Mouse (Mus musculus) R1 (cell line): Measurements from ENCODE around the gene Frzb.

Experiments
- DNase-seq: peaks from one replicate; pipeline ENCODE4 v3.0.0-alpha.2; 2018; ENCODE audit warnings: low read depth, low spot score

Gene Frzb

DNA sequence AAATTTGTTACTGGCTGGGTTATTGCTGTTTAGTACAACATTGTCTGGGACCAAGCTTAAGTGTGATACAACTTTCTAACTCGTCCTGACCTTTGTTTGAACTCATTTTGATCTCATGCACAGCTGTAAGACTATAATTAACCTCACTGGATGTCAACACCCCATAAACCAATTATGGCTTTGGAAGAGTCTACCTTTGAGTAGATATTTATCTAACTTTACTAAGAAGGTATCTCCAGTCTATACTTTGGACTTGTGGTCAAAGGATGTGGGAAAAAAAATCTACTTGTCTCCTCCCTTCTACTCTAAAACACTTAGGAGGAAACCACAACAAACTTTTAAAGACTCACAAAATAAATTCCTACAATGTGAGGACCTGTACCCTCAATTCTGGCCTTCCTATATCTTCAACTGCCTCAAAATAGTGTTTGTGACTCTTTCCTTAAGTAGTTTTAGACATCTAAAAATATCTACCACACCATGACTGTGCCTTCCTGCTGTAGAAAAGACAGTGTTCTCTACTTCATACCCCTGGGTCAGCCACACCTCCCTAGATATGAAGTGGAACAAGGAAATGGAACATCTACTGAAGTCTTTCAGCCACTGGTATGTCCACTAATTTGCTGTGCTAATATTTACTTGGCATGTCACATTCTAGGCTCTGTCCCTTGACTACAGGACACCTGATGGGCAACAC lies 16.9 kb downstream of the Frzb start:
- no peak for DNase-seq

DNA sequence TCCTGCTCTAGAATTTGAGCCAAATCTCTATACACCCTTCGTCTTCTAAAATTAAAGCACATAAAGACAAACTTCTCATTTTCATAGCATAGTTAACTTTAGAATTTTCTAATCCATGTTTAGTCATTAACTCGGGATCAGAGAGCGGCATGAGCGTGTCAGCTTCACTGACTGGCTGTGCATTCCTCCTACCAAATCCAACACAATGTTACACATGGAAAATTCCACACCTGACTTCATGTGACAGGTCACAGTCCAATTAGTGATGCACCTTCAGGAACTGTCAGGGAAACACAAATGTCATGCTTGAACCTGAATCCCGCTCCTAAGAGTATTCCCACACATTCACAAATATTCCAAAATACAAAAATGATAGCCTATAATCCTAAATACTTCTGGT lies 24.3 kb downstream of the Frzb start:
- DNase-seq = no peak

DNA sequence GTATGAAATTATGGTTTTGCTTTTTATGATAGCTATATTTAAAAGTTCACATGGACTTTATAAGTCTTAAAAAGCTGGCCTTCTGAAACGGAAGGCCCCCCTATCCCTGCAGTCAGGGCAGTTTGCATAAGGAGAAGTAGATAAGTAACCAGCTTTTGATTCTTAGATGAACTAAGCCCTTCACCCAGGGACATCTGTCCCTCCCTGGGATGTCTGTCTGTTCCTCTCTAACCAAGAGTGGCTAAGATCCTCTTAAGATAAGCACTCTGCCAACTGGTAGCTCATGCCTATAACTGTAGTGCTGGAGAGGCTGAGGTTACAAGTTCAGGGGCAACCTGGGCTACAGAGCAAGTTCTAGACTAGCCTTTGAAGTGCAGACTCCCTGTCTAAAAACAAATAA lies 25.4 kb downstream of the Frzb start:
- DNase-seq = no peak

DNA sequence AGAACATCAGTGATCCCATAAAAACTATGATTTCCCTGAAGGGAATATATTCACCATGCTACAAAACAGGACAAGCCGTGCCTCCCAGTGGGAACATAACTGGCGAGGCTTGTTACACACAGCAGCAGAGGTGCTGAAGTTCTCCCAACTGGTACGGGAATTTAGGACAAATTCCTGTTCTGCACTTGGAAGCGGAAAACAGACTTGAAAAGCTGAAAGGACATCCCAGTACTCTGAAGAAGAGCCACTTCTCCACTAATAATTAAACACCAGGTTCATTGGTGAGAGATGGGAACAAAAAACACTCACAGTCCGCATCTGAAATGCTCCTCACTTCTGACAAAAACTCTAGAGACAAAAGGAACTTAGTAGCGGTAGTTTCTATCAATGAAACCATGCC lies 31.1 kb downstream of the Frzb start:
- DNase-seq = no peak

DNA sequence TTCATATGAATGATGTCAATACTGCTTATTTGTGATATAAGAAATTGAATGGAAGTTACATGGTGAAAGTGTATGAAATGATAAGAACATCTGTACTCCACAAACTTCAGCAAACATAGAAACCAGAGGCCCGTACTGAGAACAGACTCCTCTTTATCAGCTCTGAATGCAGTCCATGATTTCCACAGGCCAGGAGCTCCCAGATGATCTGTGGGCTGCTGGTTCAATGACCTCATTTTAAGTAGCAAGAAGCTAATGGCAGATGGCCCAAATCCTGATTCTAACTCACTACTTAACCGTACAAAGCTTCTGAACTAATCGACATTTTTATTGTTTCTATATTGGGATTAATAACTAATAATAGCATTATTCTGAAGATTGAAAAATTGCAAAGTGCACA lies 33.0 kb downstream of the Frzb start:
- DNase-seq = no peak

DNA sequence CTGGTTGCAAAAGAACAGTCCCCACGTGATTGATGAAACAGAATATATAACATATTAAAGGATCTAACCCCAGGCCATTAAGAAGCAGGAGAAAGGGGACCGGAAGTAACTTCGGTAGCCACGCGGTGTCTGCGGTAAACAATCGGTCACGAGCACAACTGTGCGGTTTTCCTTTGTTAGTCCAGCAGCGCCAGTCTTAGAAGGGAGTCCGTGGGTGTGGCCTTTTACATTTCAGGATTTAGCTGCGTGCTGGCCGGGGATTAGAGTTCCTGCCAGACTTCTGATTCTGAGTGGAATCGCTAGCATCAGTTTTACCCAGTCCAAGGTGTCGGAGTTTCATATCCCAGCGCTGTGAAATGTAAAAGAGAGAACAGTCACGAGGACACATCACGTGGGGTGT lies 34.3 kb downstream of the Frzb start:
- peak; percentile 48 for DNase-seq

DNA sequence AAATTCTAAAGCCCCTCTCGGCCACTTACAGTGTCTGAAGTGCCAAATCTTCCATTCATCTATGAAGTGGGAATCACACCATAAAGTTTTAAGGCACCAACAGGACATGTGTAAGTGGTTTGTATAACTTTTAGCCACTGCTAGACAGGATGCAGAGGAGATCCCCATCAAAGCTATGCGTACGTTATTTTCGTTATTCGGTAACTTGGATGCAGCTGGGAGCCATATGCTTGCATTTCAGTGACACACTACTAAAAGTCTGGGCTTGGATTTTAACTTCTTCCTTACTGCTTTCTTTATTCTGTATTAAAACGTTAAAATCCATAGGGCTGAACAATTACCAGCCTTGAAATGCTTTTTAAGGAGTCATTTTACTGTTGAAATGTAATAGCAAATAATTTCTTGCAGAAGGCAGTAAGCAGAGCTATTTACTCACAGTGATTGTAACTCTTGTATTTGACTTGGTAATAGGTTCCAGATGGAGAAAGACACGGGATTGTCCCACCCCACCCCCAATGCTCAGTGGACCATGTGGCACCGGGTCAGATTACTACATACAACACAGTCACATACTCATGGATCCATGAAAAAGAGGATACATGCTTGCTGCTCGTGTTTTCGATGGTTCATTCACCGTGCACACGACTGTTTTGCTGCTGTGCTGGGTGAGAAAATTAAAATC lies 37.4 kb downstream of the Frzb start:
- DNase-seq = no peak

DNA sequence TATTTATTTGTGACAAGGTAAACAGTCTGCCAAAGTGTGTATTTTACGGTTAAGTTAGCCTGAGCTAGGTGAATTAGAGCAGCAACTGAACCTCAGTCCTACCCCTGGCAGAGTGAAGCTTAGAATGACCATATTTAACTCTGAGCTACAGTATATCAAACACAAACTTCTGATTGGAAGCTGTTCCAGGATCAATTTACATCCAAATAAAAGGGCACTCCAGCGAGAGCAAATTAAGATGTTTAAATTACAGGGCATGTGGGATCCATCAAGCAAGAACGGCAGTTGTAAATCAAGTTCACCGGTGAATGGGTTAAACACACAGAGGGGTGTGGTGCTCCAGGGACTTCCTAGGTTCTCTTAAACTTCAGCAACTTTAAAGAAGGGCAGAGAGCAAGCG lies 42.7 kb downstream of the Frzb start:
- DNase-seq = peak; percentile 15

DNA sequence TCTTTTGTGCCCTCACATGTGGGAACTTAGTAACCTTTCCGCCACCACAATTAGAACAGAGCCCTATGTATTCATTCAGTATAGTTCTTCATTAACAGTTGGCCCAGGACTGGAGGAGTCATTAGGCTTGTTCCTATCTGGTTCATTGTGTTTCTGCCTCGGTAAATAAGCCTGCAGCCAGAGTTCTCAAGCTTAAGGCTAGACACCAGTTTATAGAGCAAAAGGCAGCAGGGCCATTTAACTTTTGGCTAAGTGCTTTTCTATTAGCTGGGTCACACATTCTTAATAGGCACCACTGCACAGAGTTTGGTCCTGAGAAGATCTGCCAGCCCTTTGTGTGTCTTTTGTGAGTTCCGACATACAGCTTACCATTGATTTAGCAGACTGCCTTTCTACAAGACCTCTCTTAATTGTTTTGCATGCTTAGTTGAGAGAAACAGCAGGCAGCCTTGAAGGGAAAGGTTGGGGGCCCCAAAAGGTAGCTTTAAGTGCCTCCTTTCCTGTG lies 48.8 kb downstream of the Frzb start:
- DNase-seq = no peak

DNA sequence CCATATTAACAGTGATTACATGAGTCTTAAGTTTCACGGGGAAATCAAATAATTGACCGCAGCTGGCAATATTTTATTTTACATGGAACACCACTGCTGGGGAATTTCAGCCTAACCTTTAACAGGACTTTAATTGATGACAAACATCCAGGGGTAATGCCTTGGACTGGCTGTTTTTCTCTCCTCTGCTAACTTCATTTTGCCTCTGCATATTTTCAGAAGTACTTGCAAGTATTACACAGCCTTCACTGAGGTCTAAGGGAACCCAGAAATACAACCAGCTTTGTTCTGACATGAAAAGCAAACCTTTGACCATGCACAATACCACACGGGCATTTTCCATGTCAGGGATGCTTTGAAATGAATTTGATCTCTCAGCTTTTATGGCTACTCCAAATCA lies 50.6 kb downstream of the Frzb start:
- DNase-seq = no peak

DNA sequence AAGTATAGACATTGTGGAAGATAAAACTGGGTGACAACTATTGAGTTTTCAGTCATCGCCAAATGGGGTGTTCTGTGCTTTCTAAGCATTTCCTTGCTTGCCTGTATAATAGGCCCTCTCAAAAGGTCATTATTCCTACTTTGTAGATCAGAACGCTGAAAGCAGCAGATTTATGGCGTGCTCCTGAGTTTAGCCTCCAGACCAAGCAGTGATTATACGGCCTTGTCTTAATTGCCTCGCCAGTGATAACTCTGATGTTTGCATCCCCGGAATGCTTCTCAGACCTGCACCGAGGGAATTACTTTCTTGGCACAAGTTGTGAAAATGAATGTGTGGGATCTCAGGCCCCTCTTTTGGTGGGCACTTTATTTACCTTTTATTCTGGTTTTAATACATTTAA lies 51.4 kb downstream of the Frzb start:
- no peak for DNase-seq

DNA sequence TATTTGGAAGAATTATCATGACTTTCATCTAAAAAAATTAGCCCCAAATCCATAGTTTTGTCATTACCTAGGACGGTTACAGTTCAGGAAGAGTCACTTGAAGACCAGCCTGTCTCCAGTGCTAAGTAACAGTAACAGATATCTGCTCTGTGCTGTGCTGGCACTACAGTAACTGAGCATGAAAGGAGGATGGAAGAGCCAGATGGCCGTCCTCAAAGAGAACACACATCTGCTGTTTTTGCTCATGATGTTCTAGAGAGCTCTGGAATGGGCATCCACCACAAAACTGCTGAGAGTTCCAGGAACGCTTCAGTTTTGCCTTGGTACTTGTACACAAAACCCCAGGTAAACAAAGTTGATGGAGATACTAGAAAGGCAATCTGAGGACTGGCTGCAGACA lies 59.1 kb downstream of the Frzb start:
- no peak for DNase-seq

DNA sequence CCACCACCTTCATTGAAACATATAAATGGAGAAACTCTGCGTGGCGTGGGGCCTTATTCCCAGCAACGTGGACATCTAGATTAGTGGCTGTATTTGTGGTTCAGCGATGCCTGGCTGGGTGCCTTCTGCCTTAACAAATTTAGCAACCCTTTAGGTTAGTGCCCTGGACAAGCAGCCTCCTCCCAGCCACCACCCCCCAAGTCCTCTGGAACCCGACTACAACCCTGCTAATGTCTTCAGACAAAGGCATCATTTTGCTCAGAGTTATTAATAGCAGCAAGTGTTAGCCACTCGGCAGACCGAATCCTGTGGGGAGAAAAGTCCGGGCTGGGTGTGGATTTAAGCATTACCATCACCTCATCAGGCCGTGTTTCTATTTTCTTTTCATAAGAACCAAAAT lies 59.8 kb downstream of the Frzb start:
- no peak for DNase-seq

DNA sequence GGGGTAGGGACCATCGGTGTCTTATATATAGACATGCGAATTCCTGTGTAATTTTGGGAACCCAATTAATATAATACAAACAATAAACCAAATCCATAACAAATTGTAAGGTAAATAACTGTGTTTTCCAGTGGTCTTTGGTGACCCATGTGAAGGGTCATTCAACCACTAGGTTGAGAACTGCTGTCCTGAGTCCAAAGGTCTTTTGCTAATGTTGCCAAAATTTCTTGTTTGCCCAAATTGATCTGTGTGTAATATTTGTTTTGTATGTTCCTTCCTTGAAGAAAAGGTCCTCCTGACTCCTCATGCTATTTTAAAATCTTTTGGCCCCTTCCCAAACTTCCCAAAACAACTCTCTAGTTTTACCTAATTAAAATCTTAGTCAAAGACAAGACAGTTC lies 61.2 kb downstream of the Frzb start:
- no peak for DNase-seq

DNA sequence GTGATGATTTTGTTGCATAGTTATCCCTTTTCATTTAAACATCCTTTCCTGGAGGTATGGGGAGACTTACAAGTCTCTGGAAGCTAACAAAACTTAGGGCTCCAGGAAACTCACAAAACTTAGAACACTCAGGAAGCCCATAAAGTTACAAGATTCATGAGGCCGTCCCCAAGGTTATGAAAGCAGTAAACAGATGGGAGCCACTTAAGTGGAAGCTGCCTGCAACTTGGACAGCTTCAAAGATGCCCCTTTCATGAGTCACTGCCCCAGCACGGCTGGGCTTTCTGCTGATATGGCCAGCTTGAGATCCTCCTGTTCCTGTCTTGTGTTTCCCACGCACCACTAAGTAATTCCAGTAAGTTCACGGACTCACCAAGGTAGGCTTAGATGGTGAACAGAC lies 63.0 kb downstream of the Frzb start:
- DNase-seq = no peak

DNA sequence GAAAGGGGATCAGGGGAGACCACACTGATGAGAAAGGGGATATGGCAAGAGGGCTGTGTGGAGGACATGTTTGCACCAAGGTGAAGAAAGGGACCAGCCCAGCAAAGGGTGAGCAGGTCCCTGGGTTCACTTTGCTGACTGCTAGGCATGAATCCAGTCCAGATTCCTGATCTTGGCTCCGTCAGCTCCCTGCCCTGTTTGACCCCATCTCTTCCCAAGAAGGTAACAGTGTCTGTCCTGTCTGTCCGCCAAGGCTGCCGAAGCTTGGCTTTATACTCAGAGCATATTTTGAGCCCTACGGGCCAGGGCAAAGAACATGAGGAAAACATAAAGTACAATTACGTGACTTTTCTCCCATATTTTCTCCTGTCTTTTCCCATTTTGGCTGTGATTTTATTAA lies 67.6 kb downstream of the Frzb start:
- no peak for DNase-seq

DNA sequence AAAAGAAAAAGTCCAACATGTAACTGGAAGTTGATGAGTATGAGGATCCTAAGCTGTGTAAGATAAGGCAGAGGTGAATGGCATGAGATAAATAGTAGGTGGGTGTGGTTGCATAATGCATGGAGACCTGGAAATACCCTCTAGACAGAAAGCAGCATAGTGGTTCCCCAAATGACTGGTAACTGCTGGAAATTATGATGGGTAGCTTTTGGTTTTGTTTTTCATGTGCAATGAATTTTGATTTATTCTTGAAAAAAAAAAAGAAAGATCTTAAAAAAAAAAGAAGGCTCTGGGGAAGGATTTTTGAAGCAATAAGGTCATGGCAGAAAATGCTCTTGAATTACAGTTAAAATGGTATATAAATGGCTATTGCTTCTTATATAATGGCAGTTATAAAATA lies 72.5 kb downstream of the Frzb start:
- no peak for DNase-seq

DNA sequence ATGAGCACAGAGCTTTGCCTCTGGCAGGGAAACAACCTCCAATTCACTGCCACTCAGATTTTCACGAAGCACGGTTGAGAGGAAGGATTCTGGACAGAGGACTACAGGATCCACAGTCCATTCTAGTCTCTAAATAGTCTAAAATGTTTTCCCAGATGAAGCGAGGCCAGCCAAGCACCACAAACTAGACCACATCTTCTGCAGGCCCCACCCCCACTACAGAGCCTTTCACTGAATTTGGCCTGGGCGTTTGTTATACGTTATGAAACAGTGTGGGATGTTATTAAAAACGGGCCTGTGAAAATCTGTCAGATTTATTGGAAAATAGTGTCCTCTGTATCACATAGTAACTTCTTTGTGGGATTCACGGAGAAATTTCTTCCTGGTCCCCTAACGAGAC lies 76.0 kb downstream of the Frzb start:
- DNase-seq = no peak
